Mouse (Mus musculus): Measurements from ENCODE around the gene Ccl22.

GRCm38 (mm10) chr8:94776346-94776745, 31.0 kb downstream of the Ccl22 start:
- TF ChIP-seq CTCF (IDR thresholded peaks at IDR 0.05; ENCODE audit: low read depth, low read length) (no peak), POLR2A (IDR thresholded peaks at IDR 0.05; ENCODE audit: extremely low read depth, insufficient read depth, low read length) (no peak)

All from liver, adult 2 months (tissue).